Mouse (Mus musculus) thymus, postnatal 36 days (tissue): ENCODE data around the gene Snx13.

Experiments
- DNase-seq, 2 experiments: peaks; one replicate each; pipeline ENCODE4 v3.0.0; 2022; ENCODE audit warnings: mixed read lengths in 2 of 2

Snx13 gene

GRCm38 (mm10) chr12:35047320-35048225 is 587 bp downstream of the Snx13 start:
- peak; percentile 64 to 73 for DNase-seq

- DNase-seq: no peak
Observed at GRCm38 (mm10) chr12:35048891-35049290, 1.9 kb downstream of the Snx13 start.

GRCm38 (mm10) chr12:35050501-35050900 is 3.5 kb downstream of the Snx13 start:
- no peak for DNase-seq

GRCm38 (mm10) chr12:35050964-35051758 is 4.2 kb downstream of the Snx13 start:
- DNase-seq: no peak

- no peak for DNase-seq
Observed at GRCm38 (mm10) chr12:35054420-35054819, 7.4 kb downstream of the Snx13 start.

- DNase-seq: no peak
Observed at GRCm38 (mm10) chr12:35055114-35056095, 8.4 kb downstream of the Snx13 start.

- no peak for DNase-seq
Observed at GRCm38 (mm10) chr12:35063697-35064468, 16.9 kb downstream of the Snx13 start.

GRCm38 (mm10) chr12:35067621-35068020 is 20.6 kb downstream of the Snx13 start:
- DNase-seq: no peak

GRCm38 (mm10) chr12:35071336-35071735 is 24.4 kb downstream of the Snx13 start:
- no peak for DNase-seq

- no peak for DNase-seq
Observed at GRCm38 (mm10) chr12:35072178-35072577, 25.2 kb downstream of the Snx13 start.

- DNase-seq: no peak
Observed at GRCm38 (mm10) chr12:35075993-35076392, 29.0 kb downstream of the Snx13 start.

- DNase-seq: no peak
Observed at GRCm38 (mm10) chr12:35123549-35123948, 76.6 kb downstream of the Snx13 start.

GRCm38 (mm10) chr12:35153186-35153585 is 106.2 kb downstream of the Snx13 start:
- no peak for DNase-seq

- no peak for DNase-seq
Observed at GRCm38 (mm10) chr12:35154149-35154548, 107.2 kb downstream of the Snx13 start.

GRCm38 (mm10) chr12:35157237-35157636 is 110.3 kb downstream of the Snx13 start:
- DNase-seq: peak; percentile 28 to 62

- no peak for DNase-seq
Observed at GRCm38 (mm10) chr12:35161690-35162089, 114.7 kb downstream of the Snx13 start.

- no peak for DNase-seq
Observed at GRCm38 (mm10) chr12:35170275-35170674, 123.3 kb downstream of the Snx13 start.

GRCm38 (mm10) chr12:35175938-35176337 is 129.0 kb downstream of the Snx13 start:
- DNase-seq: no peak

- DNase-seq: no peak
Observed at GRCm38 (mm10) chr12:35176628-35177027, 129.6 kb downstream of the Snx13 start.

- DNase-seq: peak; percentile 57 to 73
Observed at GRCm38 (mm10) chr12:35182675-35183074, 135.7 kb downstream of the Snx13 start.

GRCm38 (mm10) chr12:35184261-35184660 is 137.3 kb downstream of the Snx13 start:
- DNase-seq: no peak
